Mouse (Mus musculus): ENCODE results near the gene Gcn1l1. TPM values are rescaled to one million over a fixed set of nuclear protein-coding genes. Genes with fewer than 3 reads are reported as not detected.

The Gcn1l1 gene
- polyA plus RNA-seq, 1 experiment = 39.3 TPM

DNA sequence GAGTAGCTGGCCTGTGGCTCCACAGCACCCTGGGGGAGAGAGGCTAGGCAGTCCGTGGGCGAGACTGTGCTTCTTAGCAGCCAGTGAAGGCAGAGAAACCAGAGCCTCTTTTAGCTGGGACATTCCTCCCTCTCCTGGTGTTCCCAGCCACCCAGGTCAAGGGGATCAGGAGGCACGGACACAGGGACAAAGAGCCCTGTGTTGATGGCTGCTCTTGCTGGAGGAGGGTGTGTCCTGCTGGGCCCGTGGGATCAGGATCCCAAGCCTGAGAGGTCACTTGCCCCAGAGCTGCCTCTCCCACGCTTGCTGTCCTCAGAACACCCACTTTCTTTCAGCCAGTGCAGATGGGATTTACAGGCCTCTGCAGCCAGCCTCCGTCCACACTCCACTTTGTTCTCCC is 18.0 kb upstream of the Gcn1l1 start:
- Histone ChIP-seq H3K4me3 (replicated peaks; ENCODE audit: insufficient read depth, low read depth, low read length) (no peak overlapping the region), H3K27me3 (ENCODE audit: control insufficient read depth, insufficient read depth, low read length) (no peaks in the 10 kb centered on the region), H3K27ac (ENCODE audit: insufficient read depth, low read length) (peak overlapping the region; percentile 57), H3K4me1 (ENCODE audit: control insufficient read depth, insufficient read depth, low read length) (peaks cover 77% of the 10 kb centered on the region)
- no peak for TF ChIP-seq CTCF (IDR thresholded peaks at IDR 0.05; ENCODE audit: borderline replicate concordance, insufficient read depth, low read depth, low read length)
- no peak for TF ChIP-seq POLR2A (IDR thresholded peaks at IDR 0.05; ENCODE audit: borderline replicate concordance, insufficient read depth, low read length)
- 13% methylated on average over 6 of the region's 6 CpGs for WGBS
- no peak for DNase-seq

DNA sequence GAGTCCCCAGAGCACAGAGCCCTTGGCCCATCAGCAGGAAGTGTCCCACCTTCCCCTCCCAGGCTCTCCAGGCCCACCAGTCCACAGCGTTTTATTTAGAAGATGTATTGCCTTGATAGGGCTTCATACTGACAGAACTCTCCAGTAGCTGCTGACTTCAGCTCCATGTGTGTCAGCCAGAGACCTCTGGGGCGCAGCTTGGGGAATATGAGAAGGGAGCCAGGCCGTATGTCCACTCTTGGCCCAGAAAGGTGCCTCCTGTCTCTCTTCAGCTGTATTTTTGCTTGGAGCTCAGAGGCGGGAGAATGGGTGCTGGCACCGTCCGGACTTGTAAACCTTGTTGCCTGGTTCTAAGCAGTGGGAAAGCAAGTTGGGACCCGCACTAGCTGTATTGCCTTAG is 17.6 kb upstream of the Gcn1l1 start:
- peak overlapping the region; percentile 57 for H3K27ac ChIP-seq (ENCODE audit: insufficient read depth, low read length)
- DNase-seq = peak; percentile 72 to 79
- H3K27me3 ChIP-seq (ENCODE audit: control insufficient read depth, insufficient read depth, low read length) = no peaks in the 10 kb centered on the region
- peaks cover 73% of the 10 kb centered on the region for H3K4me1 ChIP-seq (ENCODE audit: control insufficient read depth, insufficient read depth, low read length)
- no peak overlapping the region for H3K4me3 ChIP-seq (replicated peaks; ENCODE audit: insufficient read depth, low read depth, low read length)
- WGBS = 13% methylated on average over 7 of the region's 7 CpGs
- TF ChIP-seq CTCF (IDR thresholded peaks at IDR 0.05; ENCODE audit: borderline replicate concordance, insufficient read depth, low read depth, low read length) = no peak

GRCm38 (mm10) chr5:115548501-115549285 is 16.4 kb upstream of the Gcn1l1 start:
- H3K27me3 ChIP-seq (ENCODE audit: control insufficient read depth, insufficient read depth, low read length) = no peaks in the 10 kb centered on the region
- DNase-seq = peak; percentile 56 to 58
- no peak for TF ChIP-seq CTCF (IDR thresholded peaks at IDR 0.05; ENCODE audit: borderline replicate concordance, insufficient read depth, low read depth, low read length)
- no peak for TF ChIP-seq POLR2A (IDR thresholded peaks at IDR 0.05; ENCODE audit: borderline replicate concordance, insufficient read depth, low read length)
- H3K4me1 ChIP-seq (ENCODE audit: control insufficient read depth, insufficient read depth, low read length) = peaks cover 61% of the 10 kb centered on the region
- WGBS = 51% methylated on average over 18 of the region's 18 CpGs
- no peak overlapping the region for H3K4me3 ChIP-seq (replicated peaks; ENCODE audit: insufficient read depth, low read depth, low read length)
- peak overlapping the region; percentile 54 for H3K27ac ChIP-seq (ENCODE audit: insufficient read depth, low read length)

GRCm38 (mm10) chr5:115550482-115551005 is 14.5 kb upstream of the Gcn1l1 start:
- Histone ChIP-seq H3K27me3 (ENCODE audit: control insufficient read depth, insufficient read depth, low read length) (no peaks in the 10 kb centered on the region), H3K27ac (ENCODE audit: insufficient read depth, low read length) (no peak overlapping the region), H3K4me3 (replicated peaks; ENCODE audit: insufficient read depth, low read depth, low read length) (no peak overlapping the region), H3K4me1 (ENCODE audit: control insufficient read depth, insufficient read depth, low read length) (peaks cover 44% of the 10 kb centered on the region)
- TF ChIP-seq CTCF (IDR thresholded peaks at IDR 0.05; ENCODE audit: borderline replicate concordance, insufficient read depth, low read depth, low read length) (no peak), POLR2A (IDR thresholded peaks at IDR 0.05; ENCODE audit: borderline replicate concordance, insufficient read depth, low read length) (no peak)
- 79% methylated on average over 11 of the region's 11 CpGs for WGBS
- DNase-seq = no peak

- H3K4me1 ChIP-seq (ENCODE audit: control insufficient read depth, insufficient read depth, low read length) = peaks cover 37% of the 10 kb centered on the region
- no peaks in the 10 kb centered on the region for H3K27me3 ChIP-seq (ENCODE audit: control insufficient read depth, insufficient read depth, low read length)
- no peak overlapping the region for H3K4me3 ChIP-seq (replicated peaks; ENCODE audit: insufficient read depth, low read depth, low read length)
- no peak overlapping the region for H3K27ac ChIP-seq (ENCODE audit: insufficient read depth, low read length)
- no peak for DNase-seq
- 71% methylated on average over 12 of the region's 12 CpGs for WGBS
- TF ChIP-seq CTCF (IDR thresholded peaks at IDR 0.05; ENCODE audit: borderline replicate concordance, insufficient read depth, low read depth, low read length) (no peak), POLR2A (IDR thresholded peaks at IDR 0.05; ENCODE audit: borderline replicate concordance, insufficient read depth, low read length) (no peak)
These were observed 13.7 kb upstream of the Gcn1l1 start for GRCm38 (mm10) chr5:115551386-115551785.

DNA sequence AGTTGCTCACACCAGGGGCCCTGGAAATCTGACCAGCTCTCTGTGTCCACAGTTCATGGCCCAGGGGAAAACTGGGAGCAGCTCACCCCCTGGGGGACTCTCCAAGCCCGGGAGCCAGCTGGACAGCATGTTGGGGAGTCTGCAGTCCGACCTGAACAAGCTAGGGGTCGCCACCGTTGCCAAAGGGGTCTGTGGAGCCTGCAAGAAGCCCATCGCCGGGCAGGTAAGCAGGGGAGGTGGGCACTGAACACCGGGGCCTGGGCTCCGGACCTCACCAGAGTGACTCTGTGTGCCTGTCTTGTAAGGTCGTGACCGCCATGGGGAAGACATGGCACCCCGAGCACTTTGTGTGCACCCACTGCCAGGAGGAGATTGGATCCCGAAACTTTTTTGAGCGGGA is 13.3 kb upstream of the Gcn1l1 start:
- H3K27me3 ChIP-seq (ENCODE audit: control insufficient read depth, insufficient read depth, low read length) = no peaks in the 10 kb centered on the region
- peaks cover 32% of the 10 kb centered on the region for H3K4me1 ChIP-seq (ENCODE audit: control insufficient read depth, insufficient read depth, low read length)
- no peak overlapping the region for H3K4me3 ChIP-seq (replicated peaks; ENCODE audit: insufficient read depth, low read depth, low read length)
- TF ChIP-seq CTCF (IDR thresholded peaks at IDR 0.05; ENCODE audit: borderline replicate concordance, insufficient read depth, low read depth, low read length) (no peak), POLR2A (IDR thresholded peaks at IDR 0.05; ENCODE audit: borderline replicate concordance, insufficient read depth, low read length) (no peak)
- DNase-seq = no peak
- H3K27ac ChIP-seq (ENCODE audit: insufficient read depth, low read length) = no peak overlapping the region
- 80% methylated on average over 13 of the region's 13 CpGs for WGBS

DNA sequence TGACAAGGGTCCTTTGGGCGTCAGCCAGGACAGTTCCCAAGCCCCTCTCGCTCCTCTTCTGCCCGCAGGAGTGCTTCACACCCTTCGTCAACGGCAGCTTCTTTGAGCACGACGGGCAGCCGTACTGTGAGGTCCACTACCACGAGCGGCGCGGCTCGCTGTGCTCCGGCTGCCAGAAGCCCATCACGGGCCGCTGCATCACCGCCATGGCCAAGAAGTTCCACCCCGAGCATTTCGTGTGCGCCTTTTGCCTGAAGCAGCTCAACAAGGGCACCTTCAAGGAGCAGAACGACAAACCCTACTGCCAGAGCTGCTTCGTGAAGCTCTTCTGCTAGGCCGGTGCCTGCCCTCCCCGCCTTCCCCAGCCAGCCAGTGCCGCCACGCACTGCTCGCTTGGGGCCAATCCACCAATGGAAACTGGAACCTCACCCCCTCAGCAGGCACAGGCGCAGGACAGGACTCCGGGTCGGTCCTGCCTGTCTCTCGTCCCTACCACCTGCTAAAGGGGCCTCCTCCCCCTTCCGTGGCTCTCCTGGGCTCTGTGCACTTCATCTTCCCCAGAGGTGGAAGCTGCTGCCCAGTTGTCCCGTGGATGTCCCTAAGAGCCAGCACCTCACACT is 11.1 kb upstream of the Gcn1l1 start:
- no peak for DNase-seq
- TF ChIP-seq POLR2A (IDR thresholded peaks at IDR 0.05; ENCODE audit: borderline replicate concordance, insufficient read depth, low read length) (no peak), CTCF (IDR thresholded peaks at IDR 0.05; ENCODE audit: borderline replicate concordance, insufficient read depth, low read depth, low read length) (no peak)
- H3K27me3 ChIP-seq (ENCODE audit: control insufficient read depth, insufficient read depth, low read length) = no peaks in the 10 kb centered on the region
- H3K4me3 ChIP-seq (replicated peaks; ENCODE audit: insufficient read depth, low read depth, low read length) = no peak overlapping the region
- H3K27ac ChIP-seq (ENCODE audit: insufficient read depth, low read length) = no peak overlapping the region
- WGBS = 59% methylated on average over 33 of the region's 33 CpGs
- H3K4me1 ChIP-seq (ENCODE audit: control insufficient read depth, insufficient read depth, low read length) = peaks cover 11% of the 10 kb centered on the region
